Mouse (Mus musculus) limb, embryonic 14.5 days (tissue): Measurements from ENCODE around the gene Nceh1. TPM values are rescaled to one million over a fixed set of nuclear protein-coding genes. Genes with fewer than 3 reads are reported as not detected.

Experiments
- ATAC-seq: fragments of 200-750 bp; cut with Nextera tagmentation; 2 replicates; pipeline ENCODE4 v1.8.0; 2017; ENCODE audit warnings: low read depth, moderate number of reproducible peaks, moderate TSS enrichment; ENCODE audit not compliant: low FRiP score
- DNase-seq: peaks from one replicate; pipeline ENCODE4 v3.0.0-alpha.2; 2015; ENCODE audit warnings: low spot score
- H3K27ac ChIP-seq: fragments of 300-500 bp; sonication (generic); replicated peaks from 2 replicates; pipeline ENCODE4 v1.5.1; 2014; ENCODE audit warnings: low read depth, mild to moderate bottlenecking, low read length, moderate library complexity, mixed read lengths
- H3K27me3 ChIP-seq: fragments of 300-500 bp; sonication (generic); 2 replicates; pipeline ENCODE4 v1.6.1; 2014; ENCODE audit warnings: low read length, mixed read lengths; ENCODE audit not compliant: control insufficient read depth, insufficient read depth
- H3K36me3 ChIP-seq: fragments of 300-500 bp; sonication (generic); 2 replicates; pipeline ENCODE4 v1.6.1; 2014; ENCODE audit warnings: mild to moderate bottlenecking, low read length, moderate library complexity, mixed read lengths; ENCODE audit not compliant: control insufficient read depth, insufficient read depth
- H3K4me1 ChIP-seq: fragments of 300-500 bp; sonication (generic); 2 replicates; pipeline ENCODE4 v1.6.1; 2014; ENCODE audit warnings: antibody characterized with exemption, low read length, mixed read lengths; ENCODE audit not compliant: control insufficient read depth, insufficient read depth
- H3K4me2 ChIP-seq: fragments of 300-500 bp; sonication (generic); replicated peaks from 2 replicates; pipeline ENCODE4 v1.6.1; 2014; ENCODE audit warnings: low read depth, mild to moderate bottlenecking, low read length, moderate library complexity; ENCODE audit not compliant: severe bottlenecking
- H3K4me3 ChIP-seq: fragments of 300-500 bp; sonication (generic); replicated peaks from 2 replicates; pipeline ENCODE4 v1.5.1; 2014; ENCODE audit warnings: low read length
- H3K9ac ChIP-seq: fragments of 300-500 bp; sonication (generic); 2 replicates; pipeline ENCODE4 v1.6.1; 2014; ENCODE audit warnings: mild to moderate bottlenecking, low read depth, low read length, moderate library complexity; ENCODE audit not compliant: severe bottlenecking
- H3K9me3 ChIP-seq: fragments of 300-500 bp; sonication (generic); 2 replicates; pipeline ENCODE4 v1.6.1; 2016; ENCODE audit warnings: low read length; ENCODE audit not compliant: control insufficient read depth
- POLR2A ChIP-seq: fragments of 200-500 bp; IDR thresholded peaks from 2 replicates; pipeline ENCODE4 v1.8.0; 2012; ENCODE audit warnings: inconsistent platforms, mild to moderate bottlenecking, moderate library complexity, borderline replicate concordance; ENCODE audit not compliant: insufficient read depth, insufficient read length; ENCODE audit errors: extremely low read depth
- WGBS: fragments of 180-500 bp; shearing (Covaris S2); extraction: QIAGEN DNeasy Blood & Tissue Kit; methylation state at CpG from one replicate; pipeline ENCODE4 v1.1.7; 2014; 5-methylcytosine and 5-hydroxymethylcytosine counted together
- polyA plus RNA-seq, 2 experiments: library from polyadenylated mRNA; depleted of rRNA in 1 of 2; stranded (reverse) in 1 of 2; unstranded in 1 of 2; fragments of >200 nt; fragmentation: Nextera tagmentation in 1 of 2; extraction: Ambion mirVana in 1 of 2; gene quantifications; 2 replicates each; pipeline versions ENCODE4 v1.2.1 to v1.2.3; 2012 to 2014

Nceh1 gene
- polyA plus RNA-seq, 2 experiments: 1.4 to 2.8 TPM

DNA sequence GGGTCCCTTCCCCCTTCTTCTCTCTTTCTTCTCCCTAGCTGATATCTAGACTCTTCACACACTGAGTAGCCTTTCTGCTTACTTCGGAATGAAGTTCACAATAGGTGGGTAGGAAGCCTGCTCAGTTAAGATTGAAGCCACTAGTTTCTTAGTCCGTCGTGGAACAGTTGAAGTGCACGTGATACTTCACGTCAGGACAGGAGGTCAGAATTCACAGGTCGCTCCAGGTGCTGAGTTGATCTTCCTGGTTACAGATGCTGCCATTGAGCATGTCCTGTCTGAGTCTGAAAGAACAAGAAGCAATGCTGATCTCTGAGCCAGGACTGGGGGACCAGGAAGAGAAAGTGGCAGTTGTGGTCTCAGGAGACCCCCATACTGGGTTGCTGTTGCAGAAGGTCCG lies 16.4 kb downstream of the Nceh1 start:
- Histone ChIP-seq H3K4me3 (no peak overlapping the region), H3K27me3 (no peaks in the 10 kb centered on the region), H3K36me3 (no peaks in the 10 kb centered on the region), H3K4me1 (no peaks in the 10 kb centered on the region), H3K27ac (no peak overlapping the region), H3K4me2 (no peak overlapping the region), H3K9me3 (no peaks in the 10 kb centered on the region), H3K9ac (no peak overlapping the region)
- no peak for DNase-seq
- ATAC-seq: no peak
- WGBS: 81% methylated on average over 7 of the region's 7 CpGs
- no peak for TF ChIP-seq POLR2A

DNA sequence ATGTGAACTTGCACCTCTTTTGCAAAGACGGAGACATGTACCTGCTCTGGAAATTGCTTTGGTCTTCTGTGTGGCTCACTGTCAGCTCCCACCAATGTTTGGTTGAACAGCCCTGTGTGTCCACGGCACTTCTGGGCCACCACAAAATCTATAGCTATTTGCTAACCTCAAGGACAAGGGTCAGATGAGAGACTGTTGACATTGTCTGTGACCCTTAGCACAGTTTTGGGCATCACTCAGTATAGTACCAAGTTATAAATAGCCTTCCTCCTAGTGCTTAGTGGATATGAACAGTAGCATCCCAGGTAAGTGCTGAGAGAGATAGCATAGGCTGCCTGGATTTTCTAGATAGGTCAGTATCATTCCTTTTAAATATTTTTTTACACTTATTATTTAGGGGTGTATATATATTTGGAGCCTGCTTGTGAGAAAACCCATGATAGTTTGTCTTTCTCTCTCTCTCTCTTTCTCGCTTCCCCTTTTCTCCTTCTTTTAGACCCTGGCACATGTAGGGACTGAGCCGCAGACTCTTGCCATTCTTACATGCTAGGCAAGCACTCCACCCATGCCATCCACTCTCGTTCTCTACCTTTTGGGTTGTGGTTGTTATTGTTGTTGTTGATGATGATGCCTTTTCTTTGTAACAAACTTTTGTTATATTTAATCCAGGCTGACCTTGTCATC lies 19.1 kb downstream of the Nceh1 start:
- no peak for ATAC-seq
- Histone ChIP-seq H3K36me3 (no peaks in the 10 kb centered on the region), H3K27ac (no peak overlapping the region), H3K4me1 (peaks cover 9% of the 10 kb centered on the region; the same call in 1 of the 2 replicates), H3K9ac (no peak overlapping the region), H3K4me2 (no peak overlapping the region), H3K4me3 (no peak overlapping the region), H3K9me3 (no peaks in the 10 kb centered on the region), H3K27me3 (no peaks in the 10 kb centered on the region)
- 89% methylated on average over 5 of the region's 5 CpGs for WGBS
- TF ChIP-seq POLR2A: no peak
- no peak for DNase-seq

DNA sequence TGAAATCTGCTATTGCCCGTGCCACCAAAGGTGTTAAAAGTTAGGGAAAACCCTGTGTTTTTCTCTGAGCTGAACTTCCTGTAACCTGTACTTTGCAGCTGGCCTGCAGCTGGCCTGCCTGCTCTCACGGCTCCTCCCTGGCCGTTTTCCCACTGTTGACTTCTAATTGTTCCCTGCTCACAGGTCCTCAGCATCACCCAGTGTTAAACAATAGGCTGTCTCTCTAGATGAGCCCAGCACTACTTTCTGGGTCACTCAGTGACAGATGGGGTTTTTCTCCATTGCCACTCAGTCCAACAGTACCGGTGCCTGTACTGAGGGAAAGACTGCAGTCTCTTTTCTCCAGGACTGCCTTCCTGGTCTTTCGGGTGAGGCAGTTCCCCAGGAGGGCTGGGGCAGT lies 22.3 kb downstream of the Nceh1 start:
- no peaks in the 10 kb centered on the region for H3K36me3 ChIP-seq
- 13% methylated on average over 5 of the region's 5 CpGs for WGBS
- peaks cover 9% of the 10 kb centered on the region; the same call in 1 of the 2 replicates for H3K4me1 ChIP-seq
- no peak overlapping the region for H3K4me3 ChIP-seq
- H3K9me3 ChIP-seq: no peaks in the 10 kb centered on the region
- TF ChIP-seq POLR2A: no peak
- 0 out of 2 replicates have a peak overlapping the region, but pooled peaks have one; percentile 50 for H3K27ac ChIP-seq
- DNase-seq (peak; percentile 16), ATAC-seq (peak; percentile 44)
- H3K27me3 ChIP-seq: no peaks in the 10 kb centered on the region
- H3K9ac ChIP-seq: no peak overlapping the region
- no peak overlapping the region for H3K4me2 ChIP-seq

DNA sequence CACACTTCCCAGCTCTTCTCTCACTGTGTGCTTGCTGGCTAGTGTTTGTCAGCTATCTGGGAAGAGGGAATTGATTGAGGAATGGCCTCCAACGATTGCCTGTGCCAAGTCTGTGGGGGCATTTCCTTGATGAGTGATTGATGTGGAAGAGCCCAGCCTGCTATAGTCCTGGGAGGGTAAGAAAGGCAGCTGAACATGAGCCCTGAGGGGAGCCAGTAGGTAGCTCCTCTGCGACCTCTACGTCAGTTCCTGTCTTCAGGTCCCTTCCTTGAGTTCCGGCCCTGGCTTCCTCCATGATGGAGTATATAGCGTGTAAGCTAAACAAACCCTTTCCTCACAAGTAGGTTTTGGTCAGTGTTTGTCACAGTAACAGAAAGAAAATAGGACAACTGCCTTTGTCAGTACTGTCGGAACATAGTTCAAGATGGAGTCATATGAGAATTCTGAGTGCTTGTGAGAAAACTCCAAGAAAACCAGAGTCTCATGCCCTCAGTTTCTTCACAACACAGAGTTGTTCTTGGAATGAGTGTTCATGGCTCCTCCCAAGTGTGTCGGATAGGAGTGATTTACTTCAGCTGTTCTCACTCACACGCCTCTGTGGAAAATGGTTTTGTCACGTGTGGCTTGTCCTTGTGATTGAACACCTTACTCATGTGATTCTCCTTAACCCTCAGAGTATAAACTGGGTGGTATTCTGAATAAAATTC lies 22.9 kb downstream of the Nceh1 start:
- Histone ChIP-seq H3K4me2 (no peak overlapping the region), H3K9me3 (no peaks in the 10 kb centered on the region), H3K27me3 (no peaks in the 10 kb centered on the region), H3K9ac (no peak overlapping the region), H3K27ac (no peak overlapping the region), H3K4me3 (no peak overlapping the region), H3K4me1 (peaks cover 9% of the 10 kb centered on the region; the same call in 1 of the 2 replicates), H3K36me3 (no peaks in the 10 kb centered on the region)
- DNase-seq: no peak
- WGBS: 68% methylated on average over 9 of the region's 9 CpGs
- TF ChIP-seq POLR2A: no peak
- ATAC-seq: peak; percentile 56; the same call in 1 of the 2 replicates

DNA sequence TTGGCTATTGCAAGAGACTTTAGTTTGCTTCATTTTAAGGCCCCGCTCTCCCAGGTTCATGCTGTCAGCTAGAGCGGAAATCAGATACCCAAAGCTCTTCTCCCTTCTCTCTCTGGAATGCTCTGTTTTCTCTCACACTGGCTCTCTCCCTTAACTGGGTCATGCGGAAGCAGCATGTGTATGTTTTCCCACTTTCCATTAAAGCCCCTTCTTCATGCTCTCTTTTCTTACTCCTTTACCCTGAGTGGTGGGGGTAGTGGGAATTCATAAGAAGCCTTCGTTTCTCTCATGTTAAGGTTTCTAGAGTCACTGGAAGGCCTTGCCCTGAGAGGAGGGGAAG lies 23.4 kb downstream of the Nceh1 start:
- Histone ChIP-seq H3K36me3 (no peaks in the 10 kb centered on the region), H3K4me1 (peaks cover 9% of the 10 kb centered on the region; the same call in 1 of the 2 replicates), H3K9ac (no peak overlapping the region), H3K9me3 (no peaks in the 10 kb centered on the region), H3K27me3 (no peaks in the 10 kb centered on the region), H3K4me2 (no peak overlapping the region), H3K27ac (no peak overlapping the region), H3K4me3 (no peak overlapping the region)
- DNase-seq (no peak), ATAC-seq (peak; percentile 23; the same call in 1 of the 2 replicates)
- 70% methylated on average over 4 of the region's 4 CpGs for WGBS
- TF ChIP-seq POLR2A: no peak
